In the genomic region with DNA sequence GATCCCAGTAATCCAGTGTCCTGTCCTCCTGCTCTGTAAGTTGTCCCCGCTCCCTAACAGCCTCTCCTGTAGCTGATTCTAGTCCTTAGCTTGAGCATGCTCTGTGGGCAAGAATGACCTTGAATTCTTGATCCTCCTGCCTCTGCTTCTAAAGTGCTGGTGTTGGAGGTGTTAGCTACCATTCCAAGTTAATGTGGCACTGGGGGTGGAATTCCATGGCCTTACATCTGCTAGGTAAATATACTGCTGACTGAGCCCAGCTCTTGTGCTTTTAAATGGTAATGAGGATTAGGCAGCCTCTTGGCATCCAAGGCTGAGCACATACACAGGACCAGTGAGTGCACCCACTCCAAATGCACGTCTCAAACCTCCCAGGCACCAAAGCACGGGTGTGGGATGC, we compare ENCODE assay signal across 16 mouse cellular contexts. TPM values are rescaled to one million over a fixed set of nuclear protein-coding genes. Genes with fewer than 3 reads are reported as not detected.
DNase-seq lines count a peak whose midpoint lies in the region.
"Had no signal": no experiment of that assay in that cellular context is flagged by ENCODE, and none has a peak within 500 bp of the region (broad histone marks: within the 10 kb centered on the region; RNA-seq: fewer than 3 reads in every experiment).

No protein-coding gene starts in this region.

- DNase-seq in gastrocnemius, postnatal 25 days = peak; percentile 2
- DNase-seq in gastrocnemius, postnatal 14 days = no peak
- DNase-seq in ES-CJ7 (ENCODE audit: low read depth, low spot score) (peak; percentile 43), R1 (ENCODE audit: low read depth, low spot score) (peak; percentile 65)
- DNase-seq in telencephalon, adult 2 months (ENCODE audit: low read depth, low spot score) = peak; percentile 19
- DNase-seq in cerebellum, adult 11 months = no peak
- DNase-seq: adrenal gland, adult 2 months; adrenal gland, postnatal 14 days; cerebellum, adult 18-20 months; cerebellum, adult 9-10 months; cerebellum, postnatal 14 days; gastrocnemius, postnatal 10 days; heart, adult 2 months; heart, postnatal 14 days; heart, postnatal 4 days; kidney, adult 11 months had no signal

- intact Hi-C loops in gastrocnemius, postnatal 14 days (cut with DNase I; ENCODE audit: low total_unique reads) = no loop called here

RNA-seq across cellular contexts. Expression of gene Adsl, which starts 6.6 kb away (rescaled TPM):
- 100 to 1,000 TPM; 146 to 183 TPM for total RNA-seq in gastrocnemius, postnatal 25 days (2021)
- 100 to 1,000 TPM; 166 to 179 TPM for total RNA-seq in gastrocnemius, postnatal 14 days (2021)

RNA-seq across cellular contexts. Expression of gene Sgsm3, which starts 22.7 kb away (rescaled TPM):
- total RNA-seq in gastrocnemius, postnatal 25 days (2021) = 10 to 100 TPM; 11.0 to 12.5 TPM
- total RNA-seq in gastrocnemius, postnatal 14 days (2021) = 10 to 100 TPM in 1 of 2 experiments, 1 to 10 TPM in 1; 9.0 to 10.2 TPM

Comparison
In these comparisons a context has a peak if more than half of its experiments do, and no peak if none do; other contexts are left out.
1. DNase-seq: peak in gastrocnemius, postnatal 25 days (single experiment), ES-CJ7 (single experiment), R1 (single experiment) and telencephalon, adult 2 months (single experiment); none in gastrocnemius, postnatal 14 days (single experiment) and cerebellum, adult 11 months (single experiment).